Mouse (Mus musculus): Measurements from ENCODE around the gene Ddx19b.
"Not testable (repeated sequence)": the region's sequence is repeated elsewhere in the genome, so short reads cannot be mapped to it uniquely, and the experiment has no call there.

Ddx19b gene

GRCm38 (mm10) chr8:110964666-110965065 is 66.9 kb downstream of the Ddx19b start:
- no peak for DNase-seq (ENCODE audit: low read depth)

GRCm38 (mm10) chr8:110963051-110963450 is 68.5 kb downstream of the Ddx19b start:
- no peak for DNase-seq (ENCODE audit: low read depth)

- DNase-seq (ENCODE audit: low read depth) = no peak
These were observed 71.6 kb downstream of the Ddx19b start for GRCm38 (mm10) chr8:110959906-110960305.

- no peak for DNase-seq (ENCODE audit: low read depth)
These were observed 72.3 kb downstream of the Ddx19b start for GRCm38 (mm10) chr8:110959071-110959780.

GRCm38 (mm10) chr8:110958553-110958952 is 73.0 kb downstream of the Ddx19b start:
- not testable (repeated sequence) for DNase-seq (ENCODE audit: low read depth)

GRCm38 (mm10) chr8:110958135-110958534 is 73.4 kb downstream of the Ddx19b start:
- DNase-seq (ENCODE audit: low read depth) = no peak

GRCm38 (mm10) chr8:110957471-110957870 is 74.1 kb downstream of the Ddx19b start:
- DNase-seq (ENCODE audit: low read depth) = no peak

GRCm38 (mm10) chr8:110956619-110957450 is 74.7 kb downstream of the Ddx19b start:
- DNase-seq (ENCODE audit: low read depth) = no peak

- DNase-seq (ENCODE audit: low read depth) = no peak
These were observed 76.8 kb downstream of the Ddx19b start for GRCm38 (mm10) chr8:110954776-110955175.
